Mouse (Mus musculus) limb, embryonic 10.5 days (tissue): ENCODE measurements around the gene Ppp1r3g. TPM values are rescaled to one million over a fixed set of nuclear protein-coding genes. Genes with fewer than 3 reads are reported as not detected.

ENCODE experiments used
- DNase-seq: peaks from one replicate; pipeline ENCODE4 v3.0.0-alpha.2; 2017; ENCODE audit warnings: low spot score
- H3K27ac ChIP-seq: fragments of 300-500 bp; sonication (generic); 2 replicates; pipeline ENCODE4 v1.5.1; 2016; ENCODE audit warnings: mild to moderate bottlenecking
- H3K27me3 ChIP-seq: fragments of 300-500 bp; sonication (generic); 2 replicates; pipeline ENCODE4 v1.6.1; 2016; ENCODE audit warnings: low read depth, mild to moderate bottlenecking; ENCODE audit not compliant: poor library complexity, severe bottlenecking
- H3K36me3 ChIP-seq: fragments of 300-500 bp; sonication (generic); 2 replicates; pipeline ENCODE4 v1.6.1; 2016; ENCODE audit warnings: mild to moderate bottlenecking, moderate library complexity
- H3K4me1 ChIP-seq: fragments of 300-500 bp; sonication (generic); 2 replicates; pipeline ENCODE4 v1.6.1; 2016
- H3K4me3 ChIP-seq: fragments of 300-500 bp; sonication (generic); 2 replicates; pipeline ENCODE4 v1.5.1; 2016; ENCODE audit warnings: mild to moderate bottlenecking, moderate library complexity
- H3K9me3 ChIP-seq: fragments of 300-500 bp; sonication (generic); replicated peaks from 2 replicates; pipeline ENCODE4 v1.6.1; 2016; ENCODE audit warnings: mild to moderate bottlenecking
- WGBS: fragments of 180-500 bp; shearing (Covaris S2); methylation state at CpG from one replicate; pipeline ENCODE4 v1.1.7; 2016; 5-methylcytosine and 5-hydroxymethylcytosine counted together
- polyA plus RNA-seq: library from polyadenylated mRNA; unstranded; fragments of >200 nt; fragmentation: Nextera tagmentation; extraction: Ambion mirVana; gene quantifications from 2 replicates; pipeline ENCODE4 v1.2.1, GENCODE M21; 2016

Ppp1r3g gene
- polyA plus RNA-seq, 1 experiment from 2014 or later = 1.4 TPM

GRCm38 (mm10) chr13:36009981-36010380, 51.3 kb downstream of the Ppp1r3g start:
- no peak for DNase-seq
- 82% methylated on average over 2 of the region's 2 CpGs for WGBS

GRCm38 (mm10) chr13:36015636-36016035, 57.0 kb downstream of the Ppp1r3g start:
- 72% methylated on average over 3 of the region's 3 CpGs for WGBS
- no peak overlapping the region for H3K4me3 ChIP-seq
- H3K9me3 ChIP-seq = no peaks in the 10 kb centered on the region
- H3K36me3 ChIP-seq = no peaks in the 10 kb centered on the region
- DNase-seq = no peak
- no peak overlapping the region for H3K27ac ChIP-seq
- no peaks in the 10 kb centered on the region for H3K27me3 ChIP-seq
- H3K4me1 ChIP-seq = no peaks in the 10 kb centered on the region

More at GRCm38 (mm10) chr13:36009981-36010380, 51.3 kb downstream of the Ppp1r3g start:
- H3K9me3 ChIP-seq = no peaks in the 10 kb centered on the region
- no peaks in the 10 kb centered on the region for H3K4me1 ChIP-seq
- no peak overlapping the region for H3K27ac ChIP-seq
- H3K4me3 ChIP-seq = no peak overlapping the region
- H3K27me3 ChIP-seq = no peaks in the 10 kb centered on the region
- no peaks in the 10 kb centered on the region for H3K36me3 ChIP-seq

- Histone ChIP-seq H3K27ac (no peak overlapping the region), H3K9me3 (no peaks in the 10 kb centered on the region), H3K36me3 (no peaks in the 10 kb centered on the region), H3K4me1 (no peaks in the 10 kb centered on the region), H3K4me3 (no peak overlapping the region), H3K27me3 (no peaks in the 10 kb centered on the region)
- WGBS = 70% methylated on average over 2 of the region's 2 CpGs
- no peak for DNase-seq
These were observed 59.4 kb downstream of the Ppp1r3g start for GRCm38 (mm10) chr13:36018017-36018416.

GRCm38 (mm10) chr13:36019309-36020274, 61.0 kb downstream of the Ppp1r3g start:
- H3K27ac ChIP-seq = no peak overlapping the region
- H3K9me3 ChIP-seq = no peaks in the 10 kb centered on the region
- peak; percentile 50 for DNase-seq
- no peaks in the 10 kb centered on the region for H3K4me1 ChIP-seq
- H3K27me3 ChIP-seq = no peaks in the 10 kb centered on the region
- H3K4me3 ChIP-seq = no peak overlapping the region
- no peaks in the 10 kb centered on the region for H3K36me3 ChIP-seq
- WGBS = 67% methylated on average over 10 of the region's 10 CpGs

Other genes starting within 250 kb of the Ppp1r3g start
- 26.4 and 29.5 TPM in 2 replicates for gene Rpp40, start 52.5 kb upstream of the Ppp1r3g start, polyA plus RNA-seq
- gene Fars2, start 158.6 kb downstream of the Ppp1r3g start, polyA plus RNA-seq = 23.3 and 24.3 TPM in 2 replicates
- 18.5 and 18.7 TPM in 2 replicates for gene Lyrm4, start 158.7 kb downstream of the Ppp1r3g start, polyA plus RNA-seq